Mouse (Mus musculus): ENCODE results near the gene Gclc. TPM values are rescaled to one million over a fixed set of nuclear protein-coding genes. Genes with fewer than 3 reads are reported as not detected.

Gene Gclc
- polyA plus RNA-seq, 1 experiment, result 12.9 TPM

- H3K27me3 ChIP-seq (ENCODE audit: control insufficient read depth, insufficient read depth, low read length), result no peaks in the 10 kb centered on the region
Observed at GRCm38 (mm10) chr9:77808481-77808880, 54.1 kb downstream of the Gclc start.

GRCm38 (mm10) chr9:77818858-77819257, 64.5 kb downstream of the Gclc start:
- TF ChIP-seq CTCF (IDR thresholded peaks at IDR 0.05; ENCODE audit: control insufficient read depth, insufficient read depth, insufficient replicate concordance, low read depth, low read length) (no peak), POLR2A (IDR thresholded peaks at IDR 0.05; ENCODE audit: control insufficient read depth, low read depth, low read length) (no peak)
- H3K27ac ChIP-seq (ENCODE audit: control insufficient read depth, insufficient read depth, low read depth, low read length), result no peak overlapping the region
- H3K4me3 ChIP-seq (ENCODE audit: control insufficient read depth, low read depth, low read length), result no peak overlapping the region
- H3K4me1 ChIP-seq (ENCODE audit: control insufficient read depth, insufficient read depth, low read length), result peaks cover 2% of the 10 kb centered on the region; the same call in 1 of the 2 replicates
- H3K36me3 ChIP-seq (ENCODE audit: control insufficient read depth, insufficient read depth, low read length), result no peaks in the 10 kb centered on the region
- H3K27me3 ChIP-seq (ENCODE audit: control insufficient read depth, insufficient read depth, low read length), result no peaks in the 10 kb centered on the region

More at GRCm38 (mm10) chr9:77808481-77808880, 54.1 kb downstream of the Gclc start:
- Histone ChIP-seq H3K36me3 (ENCODE audit: control insufficient read depth, insufficient read depth, low read length) (no peaks in the 10 kb centered on the region), H3K27ac (ENCODE audit: control insufficient read depth, insufficient read depth, low read depth, low read length) (no peak overlapping the region), H3K4me1 (ENCODE audit: control insufficient read depth, insufficient read depth, low read length) (no peaks in the 10 kb centered on the region), H3K4me3 (ENCODE audit: control insufficient read depth, low read depth, low read length) (peak overlapping the region; percentile 42)
- TF ChIP-seq POLR2A (IDR thresholded peaks at IDR 0.05; ENCODE audit: control insufficient read depth, low read depth, low read length), result no peak
- TF ChIP-seq CTCF (IDR thresholded peaks at IDR 0.05; ENCODE audit: control insufficient read depth, insufficient read depth, insufficient replicate concordance, low read depth, low read length), result no peak

GRCm38 (mm10) chr9:77819318-77819717, 65.0 kb downstream of the Gclc start:
- Histone ChIP-seq H3K27me3 (ENCODE audit: control insufficient read depth, insufficient read depth, low read length) (no peaks in the 10 kb centered on the region), H3K36me3 (ENCODE audit: control insufficient read depth, insufficient read depth, low read length) (no peaks in the 10 kb centered on the region), H3K27ac (ENCODE audit: control insufficient read depth, insufficient read depth, low read depth, low read length) (no peak overlapping the region), H3K4me1 (ENCODE audit: control insufficient read depth, insufficient read depth, low read length) (peaks cover 2% of the 10 kb centered on the region; the same call in 1 of the 2 replicates), H3K4me3 (ENCODE audit: control insufficient read depth, low read depth, low read length) (no peak overlapping the region)
- TF ChIP-seq POLR2A (IDR thresholded peaks at IDR 0.05; ENCODE audit: control insufficient read depth, low read depth, low read length) (no peak), CTCF (IDR thresholded peaks at IDR 0.05; ENCODE audit: control insufficient read depth, insufficient read depth, insufficient replicate concordance, low read depth, low read length) (no peak)

GRCm38 (mm10) chr9:77820836-77821235, 66.5 kb downstream of the Gclc start:
- Histone ChIP-seq H3K4me3 (ENCODE audit: control insufficient read depth, low read depth, low read length) (no peak overlapping the region), H3K27ac (ENCODE audit: control insufficient read depth, insufficient read depth, low read depth, low read length) (no peak overlapping the region), H3K27me3 (ENCODE audit: control insufficient read depth, insufficient read depth, low read length) (no peaks in the 10 kb centered on the region), H3K4me1 (ENCODE audit: control insufficient read depth, insufficient read depth, low read length) (peaks cover 2% of the 10 kb centered on the region; the same call in 1 of the 2 replicates), H3K36me3 (ENCODE audit: control insufficient read depth, insufficient read depth, low read length) (no peaks in the 10 kb centered on the region)
- TF ChIP-seq POLR2A (IDR thresholded peaks at IDR 0.05; ENCODE audit: control insufficient read depth, low read depth, low read length), result no peak
- TF ChIP-seq CTCF (IDR thresholded peaks at IDR 0.05; ENCODE audit: control insufficient read depth, insufficient read depth, insufficient replicate concordance, low read depth, low read length), result no peak

- Histone ChIP-seq H3K4me1 (ENCODE audit: control insufficient read depth, insufficient read depth, low read length) (no peaks in the 10 kb centered on the region), H3K36me3 (ENCODE audit: control insufficient read depth, insufficient read depth, low read length) (no peaks in the 10 kb centered on the region), H3K4me3 (ENCODE audit: control insufficient read depth, low read depth, low read length) (no peak overlapping the region), H3K27ac (ENCODE audit: control insufficient read depth, insufficient read depth, low read depth, low read length) (no peak overlapping the region), H3K27me3 (ENCODE audit: control insufficient read depth, insufficient read depth, low read length) (no peaks in the 10 kb centered on the region)
- TF ChIP-seq POLR2A (IDR thresholded peaks at IDR 0.05; ENCODE audit: control insufficient read depth, low read depth, low read length) (no peak), CTCF (IDR thresholded peaks at IDR 0.05; ENCODE audit: control insufficient read depth, insufficient read depth, insufficient replicate concordance, low read depth, low read length) (no peak)
Observed at GRCm38 (mm10) chr9:77825380-77825961, 71.1 kb downstream of the Gclc start.

- H3K4me3 ChIP-seq (ENCODE audit: control insufficient read depth, low read depth, low read length), result no peak overlapping the region
- no peaks in the 10 kb centered on the region for H3K27me3 ChIP-seq (ENCODE audit: control insufficient read depth, insufficient read depth, low read length)
- H3K36me3 ChIP-seq (ENCODE audit: control insufficient read depth, insufficient read depth, low read length), result no peaks in the 10 kb centered on the region
- H3K27ac ChIP-seq (ENCODE audit: control insufficient read depth, insufficient read depth, low read depth, low read length), result no peak overlapping the region
- no peaks in the 10 kb centered on the region for H3K4me1 ChIP-seq (ENCODE audit: control insufficient read depth, insufficient read depth, low read length)
- no peak for TF ChIP-seq CTCF (IDR thresholded peaks at IDR 0.05; ENCODE audit: control insufficient read depth, insufficient read depth, insufficient replicate concordance, low read depth, low read length)
- no peak for TF ChIP-seq POLR2A (IDR thresholded peaks at IDR 0.05; ENCODE audit: control insufficient read depth, low read depth, low read length)
Observed at GRCm38 (mm10) chr9:77826237-77826636, 71.9 kb downstream of the Gclc start.

- Histone ChIP-seq H3K4me3 (ENCODE audit: control insufficient read depth, low read depth, low read length) (no peak overlapping the region), H3K36me3 (ENCODE audit: control insufficient read depth, insufficient read depth, low read length) (no peaks in the 10 kb centered on the region), H3K27ac (ENCODE audit: control insufficient read depth, insufficient read depth, low read depth, low read length) (no peak overlapping the region), H3K27me3 (ENCODE audit: control insufficient read depth, insufficient read depth, low read length) (no peaks in the 10 kb centered on the region), H3K4me1 (ENCODE audit: control insufficient read depth, insufficient read depth, low read length) (no peaks in the 10 kb centered on the region)
- no peak for TF ChIP-seq CTCF (IDR thresholded peaks at IDR 0.05; ENCODE audit: control insufficient read depth, insufficient read depth, insufficient replicate concordance, low read depth, low read length)
- no peak for TF ChIP-seq POLR2A (IDR thresholded peaks at IDR 0.05; ENCODE audit: control insufficient read depth, low read depth, low read length)
Observed at GRCm38 (mm10) chr9:77828531-77828965, 74.2 kb downstream of the Gclc start.

All from testis, adult 2 months (tissue).